Mouse (Mus musculus) liver, adult 10 weeks (tissue): Measurements from ENCODE around the gene Peak1. TPM values are rescaled to one million over a fixed set of nuclear protein-coding genes. Genes with fewer than 3 reads are reported as not detected.

Experiments used
- polyA plus RNA-seq: library from polyadenylated mRNA; stranded (reverse); fragments of 350-450 nt; fragmentation: Illumina TruSeq; extraction: RNeasy Lipid Tissue Mini Kit (QIAGEN cat#74804); gene quantifications from one replicate; pipeline ENCODE4 v1.2.3, GENCODE M21; 2014; ENCODE audit warnings: low read depth, low replicate concordance

Peak1 gene
- polyA plus RNA-seq, result 5.6 TPM

DNA sequence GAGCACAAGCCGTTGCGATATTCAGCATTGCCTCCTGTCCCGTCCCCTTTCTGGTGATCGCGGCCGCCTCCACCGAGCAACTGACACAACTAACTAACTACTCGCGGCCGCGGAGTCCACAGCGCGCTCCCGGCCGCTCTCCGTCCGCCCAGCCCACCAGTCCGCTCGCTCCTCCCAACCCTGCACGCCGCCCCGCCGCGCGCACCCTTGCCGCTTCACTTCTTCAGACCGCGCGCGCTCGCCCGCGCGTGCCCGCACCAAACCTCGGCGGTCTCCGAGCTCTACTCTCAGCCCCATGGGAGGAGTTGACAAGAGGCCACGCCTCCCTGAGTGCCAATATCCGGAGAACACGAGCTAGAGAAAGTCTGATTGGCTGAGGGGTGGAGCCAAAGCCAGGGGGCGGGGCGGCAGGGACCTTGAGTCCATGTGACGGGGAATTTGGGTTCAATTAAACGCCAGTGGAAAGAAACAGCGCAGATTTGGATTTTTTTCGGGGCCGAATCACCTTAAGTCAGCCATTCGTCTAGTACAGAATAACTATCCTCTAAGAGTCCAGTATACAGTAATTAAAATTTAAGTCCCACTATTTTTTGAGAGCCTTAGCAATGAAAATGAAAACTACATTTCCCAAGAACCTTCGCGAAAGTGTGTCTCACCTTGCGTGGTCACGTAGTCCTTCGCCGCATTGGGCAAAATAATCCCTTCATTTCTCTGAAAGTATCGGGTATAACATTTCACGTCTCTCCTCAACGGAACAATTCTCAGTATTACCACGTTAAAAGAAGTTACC, at the start of gene Peak1, which contains the start of gene Hmg20a:
Peak1 (minus strand) TSS at position 120 of the 790 bp plus-strand sequence.
Hmg20a (plus strand) TSS at position 662 of the 790 bp plus-strand sequence.

GRCm38 (mm10) chr9:56165377-56165776, 252.5 kb downstream of the Peak1 start, which contains the start of gene Tspan3:
Gene Tspan3, minus strand, starts transcription at chr9:56165477.

Other genes starting within 250 kb of the Peak1 start
- gene Hmg20a, start 542 bp upstream of the Peak1 start, polyA plus RNA-seq, result 7.4 TPM